Mouse (Mus musculus) left cerebral cortex, adult 2 months (tissue): ENCODE data around the gene Zfp618. TPM values are rescaled to one million over a fixed set of nuclear protein-coding genes. Genes with fewer than 3 reads are reported as not detected.

ENCODE experiments used
- DNase-seq, 2 experiments: peaks; one replicate each; pipeline ENCODE4 v3.0.0; 2021 to 2022; ENCODE audit warnings: low spot score in 2 of 2, mixed read lengths in 1 of 2; ENCODE audit errors: extremely low spot score in 1 of 2
- H3K27ac ChIP-seq: fragments of 200-600 bp; 2 replicates; pipeline ENCODE4 v1.8.1; 2022
- H3K4me3 ChIP-seq: fragments of 200-600 bp; 2 replicates; pipeline ENCODE4 v1.8.1; 2022
- CTCF ChIP-seq: fragments of 200-600 bp; IDR thresholded peaks from 2 replicates; pipeline ENCODE4 v1.8.1; 2022; ENCODE audit warnings: antibody characterized with exemption, mild to moderate bottlenecking, moderate library complexity
- intact Hi-C: fragments of 180-260 bp; cut with DNase I; formaldehyde crosslinking; loops from one replicate; pipeline ENCODE4 v1.15.1; 2025
- long read RNA-seq, 2 experiments: library from polyadenylated mRNA; stranded (forward); transcript quantifications; one replicate each; pipeline ENCODE4 v2.0.0; 2021; ENCODE audit warnings: borderline mapping rate in 2 of 2
- total RNA-seq, 2 experiments: library from RNA; stranded (reverse); gene quantifications; 2 replicates each; pipeline ENCODE4 v1.2.3; 2021

Gene Zfp618
- 1 to 10 TPM; 5.9 to 6.2 TPM for total RNA-seq
- long read RNA-seq, experiment 1, partial matches to known transcripts: 0 of 5 reads
- long read RNA-seq, experiment 1, other reads (novel, unspliced or antisense): 5 of 5 reads
- long read RNA-seq, experiment 2, partial matches to known transcripts: 1 of 6 reads
- long read RNA-seq, experiment 2, other reads (novel, unspliced or antisense): 5 of 6 reads

DNA sequence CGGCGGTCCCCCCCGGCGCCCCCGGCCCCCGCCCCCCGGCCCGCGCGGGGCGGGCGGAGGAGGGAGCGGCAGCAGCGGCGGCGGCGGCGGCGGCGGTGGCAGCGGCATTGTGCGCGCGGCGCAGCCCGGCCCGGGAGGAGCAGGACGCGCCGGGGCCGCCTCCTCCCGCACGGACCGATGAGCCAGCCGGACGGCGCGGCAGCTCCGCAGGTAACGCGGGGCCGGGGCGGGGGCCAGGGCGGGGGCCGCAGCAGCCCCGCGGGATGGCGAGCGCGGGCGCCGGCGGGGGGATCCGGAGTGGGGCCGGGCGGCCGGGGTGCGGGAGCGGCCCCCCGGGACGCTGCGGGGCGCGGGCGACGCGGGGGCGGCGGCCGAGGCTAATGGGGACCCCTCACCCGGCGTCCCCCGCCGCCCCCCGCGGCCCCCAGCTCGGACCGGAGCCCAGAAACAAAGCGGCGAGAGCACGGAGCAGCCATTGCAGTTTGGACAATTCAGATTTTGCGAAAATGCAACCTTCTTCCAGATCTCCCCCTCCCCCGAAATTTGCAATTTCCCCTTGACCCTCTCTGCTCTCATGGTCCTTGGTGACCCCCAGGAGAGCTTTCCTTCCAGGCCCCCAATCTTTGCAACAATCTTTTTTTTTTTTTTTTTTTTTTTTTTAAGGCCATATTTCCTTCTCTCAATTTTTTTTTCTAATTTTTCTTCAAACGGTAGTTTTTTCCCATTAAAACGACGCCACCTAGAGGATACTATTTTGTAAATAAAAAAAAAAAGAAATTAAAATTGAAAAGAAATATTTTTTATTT is at the start of gene Zfp618:
TSS of gene Zfp618 (plus strand) at position 77 of the 806 bp plus-strand sequence.
- peak within 1 kb of the TSS; percentile 60 for H3K4me3 ChIP-seq
- no peak within 1 kb of the TSS for H3K27ac ChIP-seq
- TF ChIP-seq CTCF: peak; percentile 49
- intact Hi-C loops: loop anchor here (2.0 to 5.0 kb wide), 3 partner anchors 143 to 185 kb away; no protein-coding TSS in a partner anchor
- peak; percentile 19 to 33 for DNase-seq

DNA sequence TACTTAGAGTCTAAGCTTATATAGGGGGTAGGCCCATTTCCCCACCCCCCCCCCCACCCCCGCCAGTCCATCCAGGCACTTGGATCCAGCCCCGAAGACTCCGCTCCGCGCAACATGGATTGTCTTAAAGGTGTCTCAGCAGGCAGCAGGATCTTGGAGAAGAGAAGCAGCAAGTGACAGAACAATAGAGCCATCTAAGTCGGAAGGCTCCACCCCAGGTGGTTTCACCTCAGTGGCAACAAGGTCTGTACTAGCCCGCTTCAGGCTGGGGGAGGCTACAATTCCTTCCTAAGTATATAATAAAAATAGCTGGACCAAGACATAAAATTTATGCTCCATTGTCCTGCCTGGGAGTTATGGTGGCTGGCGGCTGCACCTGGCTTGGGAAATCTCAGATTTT is 48.3 kb upstream of the Zfp618 start:
- Histone ChIP-seq H3K27ac (no peak overlapping the region), H3K4me3 (no peak overlapping the region)
- intact Hi-C loops: no loop called here
- no peak for TF ChIP-seq CTCF
- no peak for DNase-seq

DNA sequence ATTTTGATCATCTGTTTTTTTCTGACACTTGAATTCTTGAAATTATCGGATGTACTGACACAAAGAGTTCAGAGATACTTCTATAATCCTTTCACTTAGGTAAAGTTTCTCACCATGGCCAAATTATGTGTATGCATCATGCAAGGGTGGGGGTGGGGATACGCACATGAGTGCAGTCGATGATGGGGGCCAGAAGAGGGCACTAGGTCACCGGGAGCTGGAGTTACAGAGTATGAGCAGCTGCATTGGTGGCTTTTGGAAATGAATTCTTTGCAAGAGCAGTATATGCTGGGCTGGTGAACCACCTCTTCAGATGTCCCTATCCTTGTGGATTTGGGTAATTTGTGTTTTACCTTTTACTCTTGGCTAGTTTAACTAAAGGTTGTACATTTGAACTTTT is 31.6 kb upstream of the Zfp618 start:
- no peak for DNase-seq
- peak; percentile 8 for TF ChIP-seq CTCF
- Histone ChIP-seq H3K4me3 (no peak overlapping the region), H3K27ac (no peak overlapping the region)
- intact Hi-C loops: no loop called here

DNA sequence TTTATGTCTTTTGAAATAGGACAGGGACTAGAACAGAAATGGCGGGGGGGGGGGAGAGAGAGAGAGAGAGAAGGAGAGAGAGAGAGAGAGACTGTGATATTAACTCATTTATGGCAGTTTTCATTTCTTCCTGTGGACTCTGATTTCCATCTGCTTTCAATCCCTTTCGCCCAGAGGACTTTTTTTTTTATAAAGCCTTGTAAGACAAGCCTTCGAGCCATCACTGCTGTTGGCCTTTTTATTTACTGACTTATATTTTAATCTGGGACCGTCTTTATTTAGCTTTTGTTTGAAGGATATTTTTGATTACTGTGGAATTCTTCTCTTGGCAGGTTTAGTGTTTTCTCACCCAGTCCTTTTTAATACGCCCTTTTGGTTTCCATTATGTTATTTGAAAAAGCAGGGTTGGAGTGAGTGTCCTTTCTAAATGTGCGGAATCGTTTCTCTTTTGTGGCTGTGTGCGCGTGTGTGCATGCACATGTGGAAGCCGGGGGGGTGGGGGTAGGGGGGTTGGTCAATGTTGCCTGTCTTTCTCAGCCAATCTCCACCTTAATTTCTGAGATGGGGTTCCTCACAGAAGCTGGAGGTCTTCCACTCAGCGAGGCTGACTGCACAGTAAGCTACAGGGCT is 29.7 kb upstream of the Zfp618 start:
- DNase-seq: no peak
- no peak overlapping the region for H3K27ac ChIP-seq
- intact Hi-C loops: no loop called here
- no peak for TF ChIP-seq CTCF
- no peak overlapping the region for H3K4me3 ChIP-seq

DNA sequence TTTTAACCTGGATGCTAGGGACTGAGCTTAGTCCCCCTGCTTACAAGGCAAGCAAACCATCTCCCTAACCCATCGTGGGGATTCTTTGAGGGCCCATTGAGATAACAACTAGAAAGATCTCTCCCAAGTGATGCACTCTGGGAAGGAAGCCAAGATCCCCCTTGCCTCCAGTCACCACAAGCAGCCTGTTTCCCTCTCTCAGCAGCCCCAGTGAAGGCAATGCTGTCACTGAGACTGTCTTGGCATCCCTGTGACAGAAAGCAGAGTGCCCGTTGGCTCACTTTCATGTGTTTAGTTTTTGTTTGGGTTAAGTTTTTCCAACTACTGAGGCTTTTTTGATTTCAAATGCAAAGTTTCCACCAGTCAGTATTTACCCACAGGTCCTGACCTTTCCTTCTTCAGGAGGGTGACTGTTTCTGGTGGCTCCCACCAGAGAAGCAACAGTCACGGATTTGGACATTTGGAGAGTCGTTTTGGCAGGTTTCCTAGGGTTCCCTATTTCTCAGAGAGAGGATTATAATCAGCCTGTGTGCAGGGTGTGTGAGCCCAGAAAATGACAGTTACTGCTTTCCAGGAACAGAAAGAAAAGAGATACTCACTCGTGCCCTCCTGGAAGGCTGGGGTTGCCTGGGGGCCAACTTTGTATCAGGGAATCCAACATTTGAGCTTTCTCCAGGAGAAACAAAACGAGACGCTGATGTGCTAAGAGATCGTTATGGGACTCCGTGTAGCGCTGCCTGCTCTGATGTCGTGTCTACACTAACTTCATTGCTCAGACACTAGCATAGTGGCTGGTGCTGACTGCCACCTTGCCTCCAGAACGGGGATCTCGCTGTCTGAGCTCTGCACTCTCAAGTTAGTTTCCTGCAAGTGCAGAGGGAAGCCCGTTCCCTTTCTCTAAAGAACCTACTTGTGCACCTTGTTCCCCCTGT is 23.1 kb upstream of the Zfp618 start:
- DNase-seq: no peak
- intact Hi-C loops: no loop called here
- no peak for TF ChIP-seq CTCF
- no peak overlapping the region for H3K4me3 ChIP-seq
- H3K27ac ChIP-seq: no peak overlapping the region

DNA sequence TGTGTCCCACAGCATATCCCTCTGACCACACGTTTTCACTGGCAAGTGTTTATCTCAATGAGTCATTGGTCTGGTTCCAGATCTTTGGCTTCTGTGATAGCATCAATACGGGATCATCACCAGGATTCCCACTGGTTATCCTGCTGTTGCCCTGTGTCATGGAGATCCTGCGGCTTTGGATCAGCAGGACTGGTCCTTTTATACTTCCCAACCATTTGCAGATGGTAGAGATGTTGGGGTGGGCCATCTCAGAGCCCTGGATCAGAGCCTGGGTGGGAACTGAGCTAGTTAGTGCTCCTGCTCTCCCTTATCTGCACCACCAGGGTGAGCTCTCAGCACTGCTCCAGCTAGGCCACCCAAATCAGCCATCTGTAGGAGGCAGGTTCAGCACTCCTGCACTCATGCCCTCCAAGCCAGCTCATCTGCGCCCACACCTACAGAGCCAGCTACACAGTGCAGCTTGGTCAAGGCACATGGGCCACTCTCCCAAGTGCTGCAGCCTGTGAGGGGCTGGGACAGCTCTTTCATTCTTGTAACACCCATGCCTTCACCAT is 21.0 kb upstream of the Zfp618 start:
- Histone ChIP-seq H3K27ac (no peak overlapping the region), H3K4me3 (no peak overlapping the region)
- intact Hi-C loops: no loop called here
- no peak for DNase-seq
- peak; percentile 40 for TF ChIP-seq CTCF

DNA sequence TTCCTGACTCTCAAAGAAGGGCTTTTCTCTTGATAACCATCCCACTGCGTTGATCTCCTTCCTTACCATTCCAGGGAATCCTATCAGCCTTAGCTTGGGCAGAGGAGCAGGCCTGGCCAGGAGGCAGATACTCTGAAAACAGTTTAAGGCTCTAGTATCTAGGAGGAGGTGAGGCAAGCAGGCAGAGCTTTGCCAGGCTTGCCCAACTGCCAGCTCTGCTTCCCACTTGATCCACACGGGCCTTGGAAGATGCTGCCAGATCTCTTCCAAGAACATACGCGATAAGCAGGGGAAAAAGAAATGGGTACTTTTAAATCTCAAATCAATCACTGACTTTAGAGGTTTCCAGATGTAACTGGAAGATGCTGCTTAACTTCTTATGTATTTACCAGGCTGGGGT is 1.6 kb upstream of the Zfp618 start:
- TF ChIP-seq CTCF: no peak
- Histone ChIP-seq H3K27ac (no peak overlapping the region), H3K4me3 (no peak overlapping the region)
- peak in 1 of 2 experiments; percentile 32 for DNase-seq
- intact Hi-C loops: loop anchor here (5.0 kb wide), 1 partner anchor 108 kb away; no protein-coding TSS in a partner anchor

DNA sequence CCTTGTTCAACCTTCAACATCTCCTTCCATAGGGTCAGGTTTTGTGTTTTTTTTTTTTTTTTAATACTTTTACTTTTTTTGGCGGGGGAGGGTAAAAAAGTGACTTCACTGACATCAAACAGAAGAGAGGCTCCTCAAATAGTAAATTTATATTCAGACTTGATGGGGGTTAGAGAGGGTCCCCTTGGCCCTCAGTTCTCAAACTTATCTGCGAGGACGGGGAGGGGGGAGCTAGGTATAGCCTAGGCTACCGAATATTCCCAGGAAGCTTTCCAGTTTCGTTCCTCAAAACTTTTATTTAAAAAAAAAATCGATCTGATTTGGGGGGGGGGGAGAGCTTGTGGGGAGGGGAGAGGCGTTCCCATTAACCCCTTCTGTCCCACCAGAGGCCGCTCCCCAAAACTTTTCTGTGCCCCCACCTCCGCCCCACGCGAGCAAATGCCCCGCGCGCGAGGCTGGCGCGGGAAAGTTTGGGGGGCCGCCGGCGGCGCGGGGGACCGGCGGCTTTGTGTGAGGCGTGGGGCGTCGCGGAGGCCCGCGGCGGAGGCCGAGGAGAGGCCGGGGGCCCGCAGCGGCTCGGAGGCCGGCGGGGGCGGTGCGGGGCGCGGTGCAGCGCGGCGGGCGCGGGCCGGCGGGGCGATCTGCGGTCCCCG is 403 bp upstream of the Zfp618 start:
- no peak for DNase-seq
- TF ChIP-seq CTCF: no peak
- Histone ChIP-seq H3K4me3 (peak overlapping the region; percentile 35), H3K27ac (no peak overlapping the region)
- intact Hi-C loops: loop anchor here (5.0 kb wide), 3 partner anchors 107 to 152 kb away; no protein-coding TSS in a partner anchor

DNA sequence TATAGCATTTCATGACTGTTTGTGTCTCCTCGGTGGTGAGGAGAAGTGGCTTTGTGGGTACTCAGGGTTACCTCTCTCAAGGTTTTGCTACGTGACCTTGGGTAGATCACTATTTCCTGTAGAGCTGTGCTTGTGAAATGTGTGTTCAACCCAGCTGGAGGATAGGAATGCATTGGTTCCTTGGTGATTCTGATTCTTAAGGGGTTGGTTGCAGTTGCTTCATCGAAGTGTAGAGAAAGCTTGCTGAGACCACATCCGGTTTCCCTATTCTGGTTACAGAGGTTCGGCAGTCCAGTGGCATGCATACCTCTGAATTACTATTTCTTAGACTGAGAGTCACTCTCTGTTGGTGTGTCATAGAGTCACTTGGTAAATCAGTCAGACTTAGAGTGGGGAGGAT is 4.2 kb downstream of the Zfp618 start:
- no peak overlapping the region for H3K27ac ChIP-seq
- no peak for TF ChIP-seq CTCF
- no peak for DNase-seq
- no peak overlapping the region for H3K4me3 ChIP-seq
- intact Hi-C loops: loop anchor here (5.0 kb wide), 2 partner anchors 147 to 148 kb away; no protein-coding TSS in a partner anchor

DNA sequence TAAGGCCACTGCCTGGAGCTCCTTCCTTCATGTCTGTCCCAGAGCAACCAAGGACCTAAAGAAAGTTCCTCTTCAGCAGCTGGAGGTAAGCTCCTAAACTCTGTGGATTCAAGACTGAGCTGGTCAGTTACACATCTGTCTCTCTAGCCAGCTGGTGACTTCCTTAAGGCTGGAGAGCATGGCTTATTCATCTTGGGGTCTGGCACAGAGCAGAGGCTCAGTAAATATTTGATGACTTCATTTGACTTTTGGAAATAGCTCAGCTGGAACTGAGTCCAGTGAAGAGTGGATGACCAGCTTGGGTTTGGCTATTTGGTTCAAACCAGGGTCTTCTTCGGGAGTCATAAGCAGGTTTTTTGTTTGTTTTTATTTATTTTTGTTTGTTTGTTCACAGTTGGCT is 6.6 kb downstream of the Zfp618 start:
- no peak overlapping the region for H3K27ac ChIP-seq
- DNase-seq: no peak
- no peak for TF ChIP-seq CTCF
- H3K4me3 ChIP-seq: no peak overlapping the region
- intact Hi-C loops: no loop called here
